ENCODE assay signal across 8 mouse cellular contexts in genomic region chr5:45494093-45494755, GRCm38 (mm10). TPM values are rescaled to one million over a fixed set of nuclear protein-coding genes. Genes with fewer than 3 reads are reported as not detected.
DNase-seq lines count a peak whose midpoint lies in the region; ATAC-seq and TF ChIP-seq lines count a peak whose summit lies in the region.

No protein-coding gene starts in this region.

- H3K27me3 ChIP-seq in heart, embryonic 11.5 days (ENCODE audit: control insufficient read depth, insufficient read depth, low read length), result no peaks in the 10 kb centered on the region; the same call in 1 of the 2 replicates
- H3K27me3 ChIP-seq in embryonic facial prominence, embryonic 15.5 days, result no peaks in the 10 kb centered on the region
- H3K27me3 ChIP-seq in kidney, postnatal 0 days (ENCODE audit: insufficient read depth, low read length), result no peaks in the 10 kb centered on the region
- H3K27me3 ChIP-seq in midbrain, embryonic 16.5 days (ENCODE audit: control insufficient read depth, insufficient read depth, low read depth, low read length), result no peaks in the 10 kb centered on the region

- TF ChIP-seq CTCF in kidney, postnatal 0 days (IDR thresholded peaks at IDR 0.05; ENCODE audit: low read depth), result no peak

- WGBS in heart, embryonic 11.5 days (ENCODE audit: insufficient replicate concordance), result 47% methylated on average over 9 of the region's 9 CpGs
- WGBS in embryonic facial prominence, embryonic 15.5 days, result 63% methylated on average over 9 of the region's 9 CpGs
- 42% methylated on average over 9 of the region's 9 CpGs for WGBS in kidney, postnatal 0 days
- WGBS in midbrain, embryonic 16.5 days, result 70% methylated on average over 9 of the region's 9 CpGs

- no peak for ATAC-seq in heart, embryonic 11.5 days (replicated peaks; ENCODE audit: insufficient number of reproducible peaks, low FRiP score, low TSS enrichment)
- ATAC-seq in embryonic facial prominence, embryonic 15.5 days (ENCODE audit: insufficient number of reproducible peaks, low FRiP score, low TSS enrichment, low read depth), result no peak
- no peak for ATAC-seq in kidney, postnatal 0 days (replicated peaks; ENCODE audit: low FRiP score, low read depth)
- no peak for ATAC-seq in midbrain, embryonic 16.5 days

- H3K4me2 ChIP-seq in heart, embryonic 11.5 days, result peak overlapping the region; percentile 91
- peak overlapping the region; percentile 62 for H3K4me2 ChIP-seq in embryonic facial prominence, embryonic 15.5 days (replicated peaks)
- peak overlapping the region; percentile 83 for H3K4me2 ChIP-seq in kidney, postnatal 0 days (ENCODE audit: low read length)
- peak overlapping the region; percentile 84 for H3K4me2 ChIP-seq in midbrain, embryonic 16.5 days (ENCODE audit: low read length)

- DNase-seq in heart, adult 8-10 months (ENCODE audit: low spot score), result no peak
- no peak for DNase-seq in kidney, postnatal 0 days (ENCODE audit: low spot score)
- no peak for DNase-seq in cerebellum, adult 11 months
- DNase-seq in cerebellum, postnatal 25 days, result no peak
- no peak for DNase-seq in urinary bladder, postnatal 14 days (ENCODE audit: low spot score)

- peak overlapping the region; percentile 62 for H3K4me3 ChIP-seq in heart, embryonic 11.5 days (ENCODE audit: low read depth, low read length)
- H3K4me3 ChIP-seq in embryonic facial prominence, embryonic 15.5 days (replicated peaks), result peak overlapping the region; percentile 84
- peak overlapping the region; percentile 69 for H3K4me3 ChIP-seq in kidney, postnatal 0 days (replicated peaks; ENCODE audit: low read depth, low read length)
- H3K4me3 ChIP-seq in midbrain, embryonic 16.5 days (ENCODE audit: low read depth, low read length), result peak overlapping the region; percentile 80

- H3K9ac ChIP-seq in heart, embryonic 11.5 days (ENCODE audit: low read depth, low read length), result peak overlapping the region; percentile 83
- peak overlapping the region; percentile 70 for H3K9ac ChIP-seq in embryonic facial prominence, embryonic 15.5 days
- peak overlapping the region; percentile 80 for H3K9ac ChIP-seq in kidney, postnatal 0 days (ENCODE audit: low read depth, low read length)
- peak overlapping the region; percentile 76; the same call in 1 of the 2 replicates for H3K9ac ChIP-seq in midbrain, embryonic 16.5 days (ENCODE audit: low read depth, low read length)

- H3K4me1 ChIP-seq in heart, embryonic 11.5 days (ENCODE audit: control insufficient read depth, insufficient read depth, low read length), result peaks cover 10% of the 10 kb centered on the region
- H3K4me1 ChIP-seq in embryonic facial prominence, embryonic 15.5 days, result peaks cover 13% of the 10 kb centered on the region
- H3K4me1 ChIP-seq in kidney, postnatal 0 days (replicated peaks; ENCODE audit: insufficient read depth, low read length), result no peaks in the 10 kb centered on the region
- peaks cover 9% of the 10 kb centered on the region for H3K4me1 ChIP-seq in midbrain, embryonic 16.5 days (ENCODE audit: control insufficient read depth, insufficient read depth, low read length)

- H3K27ac ChIP-seq in heart, embryonic 11.5 days (ENCODE audit: low read depth, low read length), result no peak overlapping the region
- H3K27ac ChIP-seq in embryonic facial prominence, embryonic 15.5 days (replicated peaks), result no peak overlapping the region
- no peak overlapping the region for H3K27ac ChIP-seq in kidney, postnatal 0 days
- no peak overlapping the region for H3K27ac ChIP-seq in midbrain, embryonic 16.5 days (ENCODE audit: low read length)

- no peaks in the 10 kb centered on the region for H3K9me3 ChIP-seq in heart, embryonic 11.5 days (replicated peaks; ENCODE audit: control insufficient read depth, low read length)
- H3K9me3 ChIP-seq in embryonic facial prominence, embryonic 15.5 days (replicated peaks), result no peaks in the 10 kb centered on the region
- H3K9me3 ChIP-seq in kidney, postnatal 0 days (replicated peaks; ENCODE audit: low read length), result no peaks in the 10 kb centered on the region
- no peaks in the 10 kb centered on the region for H3K9me3 ChIP-seq in midbrain, embryonic 16.5 days (replicated peaks; ENCODE audit: control insufficient read depth, low read length, poor library complexity, severe bottlenecking)

- peaks cover 8% of the 10 kb centered on the region; the same call in 1 of the 2 replicates for H3K36me3 ChIP-seq in heart, embryonic 11.5 days (ENCODE audit: control insufficient read depth, insufficient read depth, low read length)
- peaks cover 34% of the 10 kb centered on the region for H3K36me3 ChIP-seq in embryonic facial prominence, embryonic 15.5 days
- H3K36me3 ChIP-seq in kidney, postnatal 0 days (ENCODE audit: insufficient read depth, low read length), result peaks cover 9% of the 10 kb centered on the region; the same call in 1 of the 2 replicates
- no peaks in the 10 kb centered on the region for H3K36me3 ChIP-seq in midbrain, embryonic 16.5 days (ENCODE audit: control insufficient read depth, insufficient read depth, low read length)

RNA-seq across cellular contexts. Expression of gene Lap3, which starts 1.1 kb away (rescaled TPM):
- 83.1 and 83.8 TPM in 2 replicates for polyA plus RNA-seq in heart, embryonic 11.5 days (2014; fragmentation: Nextera tagmentation; extraction: Ambion mirVana)
- 100 to 1,000 TPM; 103 to 108 (median 108) TPM for total RNA-seq in heart, adult 8-10 months (2022)
- polyA plus RNA-seq in embryonic facial prominence, embryonic 15.5 days (2015; fragmentation: Nextera tagmentation; extraction: Ambion mirVana), result 67.7 and 68.7 TPM in 2 replicates
- polyA plus RNA-seq in kidney, postnatal 0 days (2015; fragmentation: Nextera tagmentation; extraction: Ambion mirVana), result 99.7 and 114 TPM in 2 replicates
- polyA plus RNA-seq in midbrain, embryonic 16.5 days (2015; fragmentation: Nextera tagmentation; extraction: Ambion mirVana), result 28.8 and 31.6 TPM in 2 replicates

RNA-seq across cellular contexts. Expression of gene Med28, which starts 25.8 kb away (rescaled TPM):
- 192 and 200 TPM in 2 replicates for polyA plus RNA-seq in heart, embryonic 11.5 days (2014; fragmentation: Nextera tagmentation; extraction: Ambion mirVana)
- total RNA-seq in heart, adult 8-10 months (2022), result 10 to 100 TPM; 57.0 to 63.5 (median 57.4) TPM
- 232 and 236 TPM in 2 replicates for polyA plus RNA-seq in embryonic facial prominence, embryonic 15.5 days (2015; fragmentation: Nextera tagmentation; extraction: Ambion mirVana)
- 333 and 339 TPM in 2 replicates for polyA plus RNA-seq in kidney, postnatal 0 days (2015; fragmentation: Nextera tagmentation; extraction: Ambion mirVana)
- 265 and 266 TPM in 2 replicates for polyA plus RNA-seq in midbrain, embryonic 16.5 days (2015; fragmentation: Nextera tagmentation; extraction: Ambion mirVana)

RNA-seq across cellular contexts. Expression of gene Clrn2, which starts 40.7 kb away (rescaled TPM):
- polyA plus RNA-seq in heart, embryonic 11.5 days (2014; fragmentation: Nextera tagmentation; extraction: Ambion mirVana), result not detected in 2 replicates
- not detected for total RNA-seq in heart, adult 8-10 months (2022)
- 0.17 and 0.24 TPM in 2 replicates for polyA plus RNA-seq in embryonic facial prominence, embryonic 15.5 days (2015; fragmentation: Nextera tagmentation; extraction: Ambion mirVana)
- polyA plus RNA-seq in kidney, postnatal 0 days (2015; fragmentation: Nextera tagmentation; extraction: Ambion mirVana), result not detected in 2 replicates
- 0.33 TPM in 1 of 2 replicates, not detected in the other for polyA plus RNA-seq in midbrain, embryonic 16.5 days (2015; fragmentation: Nextera tagmentation; extraction: Ambion mirVana)

RNA-seq across cellular contexts. Expression of gene Qdpr, which starts 44.2 kb away (rescaled TPM):
- polyA plus RNA-seq in heart, embryonic 11.5 days (2014; fragmentation: Nextera tagmentation; extraction: Ambion mirVana), result 82.5 and 84.0 TPM in 2 replicates
- total RNA-seq in heart, adult 8-10 months (2022), result 10 to 100 TPM; 82.6 to 94.5 (median 91.0) TPM
- polyA plus RNA-seq in embryonic facial prominence, embryonic 15.5 days (2015; fragmentation: Nextera tagmentation; extraction: Ambion mirVana), result 122 and 126 TPM in 2 replicates
- polyA plus RNA-seq in kidney, postnatal 0 days (2015; fragmentation: Nextera tagmentation; extraction: Ambion mirVana), result 297 and 318 TPM in 2 replicates
- polyA plus RNA-seq in midbrain, embryonic 16.5 days (2015; fragmentation: Nextera tagmentation; extraction: Ambion mirVana), result 112 and 127 TPM in 2 replicates
